Mouse (Mus musculus): ENCODE measurements around the gene Whrn.

Whrn gene

DNA sequence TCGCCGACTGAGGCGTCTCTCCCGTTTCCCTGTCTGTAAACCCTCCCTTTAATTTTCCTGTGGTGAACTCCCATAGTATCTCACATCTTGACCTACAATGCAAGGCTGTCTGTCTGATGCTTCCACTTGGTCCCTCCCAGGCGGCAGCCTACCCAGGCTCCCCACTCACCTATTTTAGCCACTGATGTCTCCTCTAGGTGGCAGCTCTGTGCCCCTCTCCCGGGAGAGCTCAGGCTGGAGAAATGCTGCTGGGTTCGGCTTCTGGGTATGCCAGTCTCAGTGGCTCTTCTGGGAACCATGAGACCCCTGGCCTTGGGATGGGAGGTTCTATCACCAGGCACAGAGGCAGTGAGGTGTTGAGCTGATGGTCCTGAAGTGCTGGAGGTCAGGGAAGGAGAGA is 118.3 kb downstream of the Whrn start:
- no peak for DNase-seq (ENCODE audit: low spot score)

- DNase-seq (ENCODE audit: low spot score) = no peak
Observed at GRCm38 (mm10) chr4:63375367-63375766, 120.4 kb downstream of the Whrn start.

GRCm38 (mm10) chr4:63374331-63374730 is 121.5 kb downstream of the Whrn start:
- no peak for DNase-seq (ENCODE audit: low spot score)

DNA sequence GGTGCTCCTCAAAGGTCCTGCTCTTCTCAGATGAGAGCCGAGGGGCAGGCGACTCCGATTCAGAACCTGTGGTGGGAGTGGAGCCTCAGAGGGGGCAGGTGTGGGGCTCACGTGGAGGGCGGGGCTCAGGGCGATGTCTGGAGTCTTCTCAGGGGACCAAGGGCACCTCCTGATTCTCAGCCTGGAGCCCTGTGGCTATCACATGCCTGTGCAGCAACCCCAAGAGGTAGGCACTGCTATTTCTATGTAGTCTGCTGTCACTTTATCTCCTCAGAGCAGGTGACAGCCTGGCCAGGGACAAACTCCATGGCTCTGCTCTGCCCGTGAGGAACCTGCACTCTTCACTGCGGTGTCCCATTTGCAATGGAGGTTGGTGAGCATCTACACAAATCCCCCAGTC is 122.4 kb downstream of the Whrn start:
- DNase-seq (ENCODE audit: low spot score) = no peak

- no peak for DNase-seq (ENCODE audit: low spot score)
Observed at GRCm38 (mm10) chr4:63371890-63372289, 123.9 kb downstream of the Whrn start.

DNA sequence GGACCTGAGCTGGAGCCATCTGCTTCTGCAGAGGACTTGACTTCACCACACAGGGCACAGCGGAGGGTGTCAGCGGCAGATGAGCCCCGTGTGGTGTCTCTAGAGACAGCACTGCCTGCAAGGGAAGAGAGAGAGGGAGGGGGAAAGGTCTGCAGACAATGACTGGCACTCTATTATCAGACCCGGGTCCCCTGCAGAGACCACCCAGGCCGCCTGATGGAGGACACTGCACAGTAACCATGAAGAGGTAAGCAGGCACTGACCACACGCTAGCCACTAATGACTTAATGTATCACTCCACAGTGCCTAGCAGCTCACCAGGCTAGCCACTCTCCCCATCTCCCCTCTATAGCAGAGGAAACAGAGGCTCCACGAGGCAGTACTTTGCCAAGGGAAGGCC is 124.9 kb downstream of the Whrn start:
- no peak for DNase-seq (ENCODE audit: low spot score)

DNA sequence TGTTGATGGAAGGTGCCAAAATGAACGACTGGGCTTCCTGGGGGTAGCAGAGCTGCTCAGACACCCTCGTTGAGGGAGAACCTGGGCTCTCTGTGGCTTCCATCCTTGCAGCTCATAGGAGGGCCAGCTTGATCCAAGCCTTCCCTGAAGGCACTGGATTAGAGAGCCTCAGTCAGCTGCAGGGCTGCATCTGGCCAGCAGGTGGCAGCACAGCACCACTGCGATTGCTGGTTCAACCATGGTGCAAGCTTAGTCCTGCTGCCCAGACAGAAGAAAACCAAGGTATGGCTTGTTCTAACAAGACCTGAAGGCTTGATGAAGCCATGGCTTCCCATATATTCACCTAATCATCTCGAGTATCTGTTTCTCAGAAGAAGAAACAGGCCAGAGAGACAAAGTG is 127.2 kb downstream of the Whrn start:
- peak; percentile 85 for DNase-seq (ENCODE audit: low spot score)
